Mouse (Mus musculus) neural tube, embryonic 15.5 days (tissue): ENCODE measurements around the gene Trpv1. TPM values are rescaled to one million over a fixed set of nuclear protein-coding genes. Genes with fewer than 3 reads are reported as not detected.

Experiments
- ATAC-seq: fragments of 200-750 bp; cut with Nextera tagmentation; 2 replicates; pipeline ENCODE4 v1.8.0; 2017; ENCODE audit warnings: mild to moderate bottlenecking, moderate TSS enrichment, moderate library complexity; ENCODE audit not compliant: low FRiP score
- H3K27ac ChIP-seq: fragments of 300-500 bp; sonication (generic); replicated peaks from 2 replicates; pipeline ENCODE4 v1.5.1; 2015; ENCODE audit warnings: mild to moderate bottlenecking, inconsistent platforms
- H3K27me3 ChIP-seq: fragments of 300-500 bp; sonication (generic); replicated peaks from 2 replicates; pipeline ENCODE4 v1.6.1; 2015; ENCODE audit warnings: inconsistent platforms
- H3K36me3 ChIP-seq: fragments of 300-500 bp; sonication (generic); 2 replicates; pipeline ENCODE4 v1.6.1; 2015; ENCODE audit warnings: inconsistent platforms
- H3K4me1 ChIP-seq: fragments of 300-500 bp; sonication (generic); 2 replicates; pipeline ENCODE4 v1.6.1; 2015; ENCODE audit warnings: inconsistent platforms
- H3K4me2 ChIP-seq: fragments of 300-500 bp; sonication (generic); 2 replicates; pipeline ENCODE4 v1.6.1; 2015; ENCODE audit warnings: inconsistent platforms, mild to moderate bottlenecking, moderate library complexity
- H3K4me3 ChIP-seq: fragments of 300-500 bp; sonication (generic); replicated peaks from 2 replicates; pipeline ENCODE4 v1.5.1; 2015; ENCODE audit warnings: mild to moderate bottlenecking, inconsistent platforms
- H3K9ac ChIP-seq: fragments of 300-500 bp; sonication (generic); replicated peaks from 2 replicates; pipeline ENCODE4 v1.6.1; 2015; ENCODE audit warnings: mild to moderate bottlenecking, inconsistent platforms
- H3K9me3 ChIP-seq: fragments of 300-500 bp; sonication (generic); replicated peaks from 2 replicates; pipeline ENCODE4 v1.6.1; 2016; ENCODE audit warnings: inconsistent platforms
- WGBS: fragments of 180-500 bp; shearing (Covaris S2); methylation state at CpG from one replicate; pipeline ENCODE4 v1.1.7; 2015; ENCODE audit warnings: mixed read lengths; 5-methylcytosine and 5-hydroxymethylcytosine counted together
- polyA plus RNA-seq: library from polyadenylated mRNA; unstranded; fragments of >200 nt; fragmentation: Nextera tagmentation; extraction: Ambion mirVana; gene quantifications from 2 replicates; pipeline ENCODE4 v1.2.1, GENCODE M21; 2015

Trpv1 gene
- polyA plus RNA-seq, 1 experiment from 2014 or later = 2.0 TPM

DNA sequence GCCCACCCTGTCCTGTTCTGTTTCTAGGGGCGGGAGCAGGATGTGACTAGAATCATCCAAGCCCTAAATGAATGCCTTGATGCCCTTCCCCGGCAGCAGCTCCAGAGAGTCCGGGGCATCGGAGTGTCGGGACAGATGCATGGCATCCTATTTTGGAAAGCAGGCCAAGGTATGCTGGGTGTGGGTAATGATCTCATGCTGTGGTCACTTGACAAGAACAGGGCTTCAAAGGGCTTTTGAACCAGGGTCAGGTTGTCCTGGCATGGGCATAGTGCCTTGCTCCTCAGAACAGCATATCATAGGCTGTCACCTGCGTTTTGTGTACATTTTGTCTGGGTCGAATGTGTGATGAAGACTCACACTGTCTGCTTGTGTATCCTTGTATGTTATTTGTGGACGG is 30.2 kb upstream of the Trpv1 start:
- 0 out of 2 replicates have a peak, but pooled peaks cover 4% of the 10 kb centered on the region for H3K27me3 ChIP-seq
- 90% methylated on average over 8 of the region's 8 CpGs for WGBS
- H3K9ac ChIP-seq = no peak overlapping the region
- no peaks in the 10 kb centered on the region for H3K36me3 ChIP-seq
- H3K4me1 ChIP-seq = peaks cover 8% of the 10 kb centered on the region
- ATAC-seq = no peak
- H3K27ac ChIP-seq = no peak overlapping the region
- no peak overlapping the region for H3K4me3 ChIP-seq
- no peak overlapping the region for H3K4me2 ChIP-seq
- H3K9me3 ChIP-seq = no peaks in the 10 kb centered on the region

DNA sequence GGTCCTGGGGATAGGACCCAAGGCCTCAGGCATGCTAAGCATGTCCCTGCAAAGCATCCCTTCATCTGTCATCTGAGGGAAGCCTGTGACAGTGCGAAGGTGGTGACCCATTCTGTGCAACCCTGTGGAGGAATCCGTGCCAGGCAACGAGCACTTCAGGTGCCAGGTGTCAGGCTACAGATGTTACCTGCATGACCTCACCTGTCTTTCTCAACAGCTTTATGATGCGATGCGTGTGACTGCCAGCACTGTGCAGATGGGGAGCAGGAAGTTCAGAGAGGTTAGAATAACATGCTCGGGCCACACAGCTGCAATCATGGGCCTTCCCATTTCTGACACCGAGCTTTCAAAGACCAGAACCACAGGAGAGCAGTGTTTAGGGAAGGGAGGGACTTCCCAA is 28.9 kb upstream of the Trpv1 start:
- Histone ChIP-seq H3K4me3 (no peak overlapping the region), H3K4me2 (no peak overlapping the region), H3K27ac (no peak overlapping the region), H3K4me1 (peaks cover 1% of the 10 kb centered on the region), H3K27me3 (0 out of 2 replicates have a peak, but pooled peaks cover 4% of the 10 kb centered on the region), H3K36me3 (no peaks in the 10 kb centered on the region), H3K9ac (no peak overlapping the region), H3K9me3 (no peaks in the 10 kb centered on the region)
- ATAC-seq = no peak
- 83% methylated on average over 7 of the region's 7 CpGs for WGBS

DNA sequence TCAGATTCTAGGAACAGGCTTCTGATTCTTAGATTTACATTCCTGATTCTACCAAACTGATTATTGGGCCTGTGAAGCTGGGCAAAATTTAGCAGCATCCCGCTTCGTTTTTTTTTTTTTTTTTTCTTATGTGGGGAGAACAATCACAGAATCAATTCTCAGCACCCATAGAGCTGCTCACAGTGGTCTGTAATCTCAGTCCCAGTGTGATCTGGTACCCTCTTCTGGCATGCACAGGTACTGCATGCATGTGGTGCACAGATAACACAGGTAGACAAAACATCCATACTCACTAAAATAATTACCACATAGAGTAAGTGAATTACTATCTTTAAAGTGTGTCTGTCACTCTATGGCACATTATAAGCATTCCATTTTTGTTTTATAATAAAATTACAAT is 26.5 kb upstream of the Trpv1 start:
- 83% methylated on average over 2 of the region's 2 CpGs for WGBS
- Histone ChIP-seq H3K4me3 (no peak overlapping the region), H3K27ac (no peak overlapping the region), H3K9ac (no peak overlapping the region), H3K4me2 (no peak overlapping the region), H3K36me3 (no peaks in the 10 kb centered on the region), H3K27me3 (no peaks in the 10 kb centered on the region), H3K9me3 (no peaks in the 10 kb centered on the region), H3K4me1 (no peaks in the 10 kb centered on the region)
- no peak for ATAC-seq

DNA sequence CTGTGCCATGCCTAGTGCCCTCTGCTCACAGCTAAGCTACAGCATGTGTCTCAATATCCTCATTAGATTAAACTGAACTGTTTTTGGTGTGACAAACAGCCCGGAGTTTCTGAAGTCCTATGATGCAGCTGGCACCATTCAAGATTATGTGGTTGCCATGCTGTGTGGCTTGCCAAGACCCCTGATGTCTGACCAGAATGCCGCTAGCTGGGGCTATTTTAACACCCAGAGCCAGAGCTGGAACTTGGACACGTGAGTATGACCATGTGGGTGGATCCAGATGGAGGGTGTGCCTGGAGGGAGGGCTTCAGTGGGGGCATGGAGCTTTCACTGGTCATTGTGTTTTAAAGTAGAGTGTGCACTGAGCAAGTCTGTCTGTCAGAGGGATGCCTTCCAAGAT is 20.1 kb upstream of the Trpv1 start:
- Histone ChIP-seq H3K27me3 (0 out of 2 replicates have a peak, but pooled peaks cover 4% of the 10 kb centered on the region), H3K4me1 (no peaks in the 10 kb centered on the region), H3K36me3 (no peaks in the 10 kb centered on the region), H3K9ac (no peak overlapping the region), H3K4me2 (no peak overlapping the region), H3K9me3 (no peaks in the 10 kb centered on the region), H3K4me3 (no peak overlapping the region), H3K27ac (no peak overlapping the region)
- 74% methylated on average over 3 of the region's 3 CpGs for WGBS
- no peak for ATAC-seq

DNA sequence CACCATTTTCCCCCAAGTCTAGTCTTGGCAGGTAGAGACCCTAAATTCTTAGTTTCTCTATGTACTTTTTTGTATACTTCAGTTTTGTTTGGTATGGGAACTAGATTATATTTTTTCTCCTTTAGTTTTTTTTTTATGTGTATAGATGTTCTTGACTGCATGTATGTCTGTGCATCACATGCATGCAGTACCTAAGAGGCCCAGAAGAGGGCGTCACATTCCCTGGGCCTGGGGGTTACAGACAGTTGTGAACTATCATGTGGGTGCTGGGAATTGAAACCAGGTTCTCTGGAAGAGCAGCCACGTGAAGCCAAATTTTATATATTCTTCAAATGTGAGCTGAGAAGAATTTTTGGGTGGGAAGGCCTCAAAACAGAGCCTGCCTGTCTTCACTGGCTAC is 14.4 kb upstream of the Trpv1 start:
- WGBS = 60% methylated on average over 2 of the region's 2 CpGs
- no peaks in the 10 kb centered on the region for H3K9me3 ChIP-seq
- H3K9ac ChIP-seq = no peak overlapping the region
- H3K27ac ChIP-seq = no peak overlapping the region
- no peaks in the 10 kb centered on the region for H3K36me3 ChIP-seq
- no peak overlapping the region for H3K4me2 ChIP-seq
- 0 out of 2 replicates have a peak, but pooled peaks cover 4% of the 10 kb centered on the region for H3K27me3 ChIP-seq
- no peak for ATAC-seq
- H3K4me1 ChIP-seq = no peaks in the 10 kb centered on the region
- H3K4me3 ChIP-seq = no peak overlapping the region

DNA sequence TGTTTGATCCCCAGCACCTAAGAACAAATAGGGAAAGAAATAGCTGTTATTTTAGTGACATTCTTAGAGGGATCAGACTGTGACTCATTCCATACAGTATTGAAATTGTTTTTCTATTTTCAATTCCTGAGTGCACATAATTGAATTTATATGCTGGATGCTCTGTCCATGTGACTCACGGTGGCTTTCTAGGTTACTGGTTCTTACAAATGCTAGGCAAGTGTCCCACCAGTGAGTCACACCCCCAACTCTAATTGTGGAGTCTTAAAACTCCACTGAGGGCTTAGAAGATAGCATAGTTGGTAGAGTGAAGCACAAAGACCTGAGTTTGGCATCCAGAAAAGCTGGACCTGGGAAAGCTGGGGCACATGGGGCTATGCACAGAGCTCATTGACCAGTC is 13.4 kb upstream of the Trpv1 start:
- Histone ChIP-seq H3K4me3 (no peak overlapping the region), H3K4me2 (no peak overlapping the region), H3K4me1 (no peaks in the 10 kb centered on the region), H3K36me3 (no peaks in the 10 kb centered on the region), H3K9ac (no peak overlapping the region), H3K27ac (no peak overlapping the region), H3K9me3 (no peaks in the 10 kb centered on the region), H3K27me3 (no peaks in the 10 kb centered on the region)
- 88% methylated on average over 1 of the region's 1 CpGs for WGBS
- ATAC-seq = no peak

DNA sequence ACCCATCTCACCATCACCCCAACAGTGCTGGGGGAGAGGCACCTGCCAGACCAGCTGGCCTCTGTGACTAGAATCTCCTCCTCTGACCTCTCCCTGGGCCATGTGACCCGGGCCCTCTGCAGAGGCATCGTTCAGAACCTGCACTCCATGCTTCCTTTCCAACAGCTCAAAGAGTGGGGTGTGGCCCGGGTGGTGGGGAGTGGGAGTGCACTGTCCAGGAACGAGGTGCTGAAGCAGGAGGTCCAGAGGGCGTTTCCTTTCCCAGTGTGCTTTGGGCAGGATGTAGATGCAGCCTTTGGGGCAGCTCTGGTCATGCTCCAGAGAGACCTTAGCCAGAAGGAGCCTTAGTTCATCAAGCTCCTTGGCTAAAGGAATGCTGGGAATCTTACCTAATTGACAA is 11.2 kb upstream of the Trpv1 start:
- Histone ChIP-seq H3K9me3 (no peaks in the 10 kb centered on the region), H3K4me3 (no peak overlapping the region)

DNA sequence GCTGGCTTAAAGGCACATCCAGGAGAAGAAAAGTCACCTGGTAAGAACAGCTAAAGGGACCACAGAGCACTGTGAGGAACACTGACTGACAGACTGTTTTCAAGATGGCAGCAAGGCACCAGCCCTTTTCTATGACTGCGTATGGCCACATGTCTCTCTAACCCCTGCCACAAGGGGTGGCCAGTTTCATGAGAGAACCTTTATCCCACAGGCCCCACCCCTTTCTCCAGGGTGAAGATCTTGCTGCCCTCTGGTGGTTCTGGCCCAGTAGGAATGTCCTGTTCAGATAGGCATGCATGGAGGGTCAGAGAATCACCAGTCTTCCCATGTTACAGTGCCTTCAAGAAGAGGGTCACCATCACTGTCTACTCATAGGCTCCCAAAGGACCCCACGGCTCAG is 10.1 kb upstream of the Trpv1 start:
- no peak overlapping the region for H3K9ac ChIP-seq
- WGBS = 77% methylated on average over 2 of the region's 2 CpGs
- H3K4me2 ChIP-seq = no peak overlapping the region
- H3K9me3 ChIP-seq = 0 out of 2 replicates have a peak, but pooled peaks cover 2% of the 10 kb centered on the region
- H3K27me3 ChIP-seq = no peaks in the 10 kb centered on the region
- ATAC-seq = no peak
- no peaks in the 10 kb centered on the region for H3K4me1 ChIP-seq
- H3K4me3 ChIP-seq = no peak overlapping the region
- no peaks in the 10 kb centered on the region for H3K36me3 ChIP-seq
- H3K27ac ChIP-seq = no peak overlapping the region

More for the DNA sequence above, 11.2 kb upstream of the Trpv1 start:
- WGBS = 44% methylated on average over 5 of the region's 5 CpGs
- ATAC-seq = no peak
- no peaks in the 10 kb centered on the region for H3K36me3 ChIP-seq
- no peak overlapping the region for H3K9ac ChIP-seq
- H3K27ac ChIP-seq = no peak overlapping the region
- no peak overlapping the region for H3K4me2 ChIP-seq
- H3K4me1 ChIP-seq = no peaks in the 10 kb centered on the region
- no peaks in the 10 kb centered on the region for H3K27me3 ChIP-seq

DNA sequence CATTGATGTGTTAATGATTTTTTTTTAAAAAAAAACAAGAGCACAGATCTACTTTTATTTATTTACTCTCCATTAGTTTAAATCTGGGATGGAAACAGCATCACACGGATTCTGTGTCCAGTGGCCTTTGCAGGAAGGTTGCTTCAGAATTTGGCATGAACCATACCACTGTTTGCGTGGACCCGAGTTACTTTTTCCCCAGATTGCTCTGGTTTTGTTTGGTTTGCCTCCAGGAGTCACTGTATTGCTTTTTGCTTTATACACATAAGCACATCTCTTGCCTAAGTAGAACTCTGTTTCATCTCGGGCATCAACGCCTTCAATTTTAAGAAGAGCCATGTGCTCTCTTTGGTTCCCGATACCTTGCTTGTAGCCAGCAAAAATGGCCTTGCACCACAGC is 8.2 kb upstream of the Trpv1 start:
- no peaks in the 10 kb centered on the region for H3K27me3 ChIP-seq
- H3K9ac ChIP-seq = no peak overlapping the region
- no peak overlapping the region for H3K4me3 ChIP-seq
- no peaks in the 10 kb centered on the region for H3K4me1 ChIP-seq
- no peaks in the 10 kb centered on the region for H3K36me3 ChIP-seq
- H3K9me3 ChIP-seq = 0 out of 2 replicates have a peak, but pooled peaks cover 4% of the 10 kb centered on the region
- 93% methylated on average over 6 of the region's 6 CpGs for WGBS
- no peak overlapping the region for H3K4me2 ChIP-seq
- no peak overlapping the region for H3K27ac ChIP-seq
- no peak for ATAC-seq

DNA sequence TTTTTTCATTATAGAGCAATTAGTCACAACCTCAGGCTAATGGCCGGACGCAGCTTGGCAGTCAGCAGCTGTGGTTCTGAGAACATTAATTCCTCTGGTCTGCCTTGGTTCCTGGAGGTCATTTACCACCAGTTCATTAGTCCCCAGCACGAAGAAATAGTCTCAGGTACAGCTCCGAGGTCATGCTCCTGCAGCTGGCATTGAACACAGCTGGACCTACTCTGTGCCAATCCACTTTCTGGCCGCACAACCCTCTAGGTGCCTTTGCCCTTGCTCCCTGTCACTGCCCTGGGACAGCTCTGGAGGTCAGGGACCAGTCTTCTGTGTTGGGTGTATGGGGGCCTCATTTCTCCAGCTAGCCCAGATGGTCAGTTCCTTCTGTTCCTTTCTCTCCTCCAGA is 5.2 kb upstream of the Trpv1 start:
- Histone ChIP-seq H3K27me3 (no peaks in the 10 kb centered on the region), H3K4me1 (no peaks in the 10 kb centered on the region), H3K36me3 (no peaks in the 10 kb centered on the region), H3K27ac (no peak overlapping the region), H3K9ac (no peak overlapping the region), H3K9me3 (0 out of 2 replicates have a peak, but pooled peaks cover 4% of the 10 kb centered on the region), H3K4me3 (no peak overlapping the region), H3K4me2 (no peak overlapping the region)
- WGBS = 84% methylated on average over 5 of the region's 5 CpGs
- ATAC-seq = no peak

DNA sequence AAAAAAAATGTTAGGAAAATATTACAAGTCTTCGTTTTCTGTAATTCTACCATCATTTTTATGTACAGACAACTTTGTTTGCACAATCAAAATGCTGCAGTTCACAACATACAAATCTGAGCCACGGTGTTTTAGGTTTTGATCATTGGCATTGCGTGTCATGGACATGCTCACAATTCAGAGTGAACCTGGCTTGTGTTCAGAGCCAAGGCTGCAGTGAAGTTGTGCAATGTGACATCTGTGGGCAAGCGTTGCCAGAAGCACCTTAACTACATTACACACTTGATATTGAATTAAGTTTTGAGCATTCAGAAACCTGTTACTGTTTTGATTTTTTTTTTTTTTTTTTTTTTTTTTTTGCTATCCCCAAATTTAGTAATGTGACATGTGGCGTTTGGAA is 4.0 kb upstream of the Trpv1 start:
- no peak overlapping the region for H3K4me3 ChIP-seq
- H3K27me3 ChIP-seq = no peaks in the 10 kb centered on the region
- ATAC-seq = no peak
- H3K9me3 ChIP-seq = 0 out of 2 replicates have a peak, but pooled peaks cover 4% of the 10 kb centered on the region
- H3K4me1 ChIP-seq = no peaks in the 10 kb centered on the region
- no peak overlapping the region for H3K9ac ChIP-seq
- no peaks in the 10 kb centered on the region for H3K36me3 ChIP-seq
- no peak overlapping the region for H3K27ac ChIP-seq
- 93% methylated on average over 5 of the region's 5 CpGs for WGBS
- H3K4me2 ChIP-seq = no peak overlapping the region

DNA sequence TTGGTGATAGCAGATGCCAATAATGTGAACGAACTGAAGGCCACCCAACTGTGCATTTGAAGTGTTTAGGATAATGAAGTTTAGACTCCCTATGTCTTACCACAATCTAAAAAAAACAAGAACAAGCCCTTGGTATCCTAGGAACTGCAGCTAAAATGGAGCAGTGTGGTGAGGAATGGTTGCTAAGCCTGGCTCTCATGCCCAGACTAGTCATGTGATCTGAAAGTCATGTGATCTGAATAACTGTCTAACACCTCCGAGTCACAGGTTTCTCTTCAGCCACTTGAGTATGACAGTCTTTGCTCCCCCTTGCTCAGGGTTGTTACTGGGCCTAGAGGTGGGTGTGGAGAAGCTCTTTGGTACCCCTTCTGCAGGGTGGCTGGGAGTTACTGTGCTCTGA is 1.6 kb upstream of the Trpv1 start:
- 67% methylated on average over 2 of the region's 2 CpGs for WGBS
- no peak for ATAC-seq
- H3K4me3 ChIP-seq = no peak overlapping the region

More for the DNA sequence above, 1.6 kb upstream of the Trpv1 start:
- no peaks in the 10 kb centered on the region for H3K36me3 ChIP-seq
- H3K9me3 ChIP-seq = 0 out of 2 replicates have a peak, but pooled peaks cover 4% of the 10 kb centered on the region
- no peak overlapping the region for H3K4me2 ChIP-seq
- no peaks in the 10 kb centered on the region for H3K27me3 ChIP-seq
- no peak overlapping the region for H3K9ac ChIP-seq
- H3K27ac ChIP-seq = no peak overlapping the region
- H3K4me1 ChIP-seq = 0 out of 2 replicates have a peak, but pooled peaks cover 5% of the 10 kb centered on the region
